Mouse (Mus musculus): ENCODE results near the gene Utrn.

- TF ChIP-seq CTCF (IDR thresholded peaks at IDR 0.05) (no peak), EP300 (IDR thresholded peaks at IDR 0.05) (0 out of 2 replicates have a peak, but pooled peaks have one; percentile 28)
Observed at GRCm38 (mm10) chr10:12874577-12875277, 5.6 kb upstream of the Utrn start.

Measured in lung, postnatal 0 days (tissue).